Mouse (Mus musculus) hematopoietic multipotent progenitor cell, adult 10-12 weeks (in vitro differentiated cells): ENCODE results near the gene Taar6. TPM values are rescaled to one million over a fixed set of nuclear protein-coding genes. Genes with fewer than 3 reads are reported as not detected.

ENCODE experiments used
- polyA plus RNA-seq: library from polyadenylated mRNA; stranded (reverse); fragments of >175 nt; gene quantifications from 2 replicates; pipeline ENCODE4 v1.2.3, GENCODE M21; 2012; ENCODE audit warnings: low replicate concordance

Taar6 gene
- polyA plus RNA-seq = not detected in 2 replicates

DNA sequence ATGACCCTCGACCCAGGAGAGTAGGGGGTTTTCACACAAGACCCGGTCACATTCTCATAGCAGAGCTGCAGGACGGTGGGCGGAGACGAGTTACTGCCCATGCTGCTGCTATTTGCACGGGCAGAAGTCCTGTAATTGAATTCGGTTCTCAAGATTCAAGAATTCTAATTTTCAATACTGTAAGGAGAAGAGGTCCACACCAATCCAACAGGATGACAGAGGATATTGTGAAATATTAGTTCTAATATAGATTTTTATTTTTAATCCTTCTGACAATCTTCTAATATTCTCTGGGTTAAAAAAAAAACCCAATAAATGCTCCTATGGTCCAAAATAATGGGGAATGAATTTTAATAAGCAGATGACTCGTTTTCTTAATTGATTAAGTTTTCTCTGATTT is at the start of gene Taar6:
Gene Taar6, minus strand, starts transcription at position 101 of the 400 bp plus-strand sequence.

DNA sequence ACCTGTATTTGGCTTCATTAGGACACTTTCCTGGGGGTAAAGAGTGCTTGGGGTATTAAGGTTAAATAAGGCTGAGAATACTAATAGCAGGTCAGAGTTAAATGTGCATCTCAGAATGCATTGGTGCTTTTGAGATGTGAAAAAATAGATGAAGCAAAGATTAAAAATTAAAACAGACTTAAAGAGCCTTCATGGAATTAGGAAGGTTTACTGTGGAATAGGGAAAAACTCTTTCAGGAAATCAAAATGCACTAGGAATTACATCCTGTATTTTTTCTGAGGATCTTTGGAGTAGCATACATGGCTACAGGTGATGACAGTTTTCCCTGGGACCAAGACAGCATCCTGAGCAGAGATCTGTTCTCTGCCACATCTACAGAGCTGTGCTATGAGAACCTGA is 41.5 kb upstream of the Taar6 start, which contains the start of gene Taar7d:
Gene Taar7d, plus strand, starts transcription at position 301 of the 400 bp plus-strand sequence.

DNA sequence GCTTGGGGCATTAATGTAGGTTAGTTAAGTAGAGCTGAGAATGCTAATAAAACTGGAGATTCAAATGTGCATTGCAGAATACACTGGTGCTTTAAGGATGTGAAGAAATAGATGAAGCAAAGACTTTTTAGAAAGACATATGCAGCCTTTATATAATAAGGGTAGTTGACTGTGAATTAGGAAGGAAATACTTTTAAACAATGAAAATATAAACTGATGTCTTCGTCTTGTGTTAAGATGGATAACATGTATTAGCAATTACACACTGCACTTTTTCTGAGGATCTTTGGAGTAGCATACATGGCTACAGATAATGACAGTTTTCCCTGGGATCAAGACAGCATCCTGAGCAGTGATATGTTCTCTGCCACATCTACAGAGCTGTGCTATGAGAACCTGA is 14.2 kb upstream of the Taar6 start, which contains the start of gene Taar7b:
Gene Taar7b, plus strand, starts transcription at position 301 of the 400 bp plus-strand sequence.

DNA sequence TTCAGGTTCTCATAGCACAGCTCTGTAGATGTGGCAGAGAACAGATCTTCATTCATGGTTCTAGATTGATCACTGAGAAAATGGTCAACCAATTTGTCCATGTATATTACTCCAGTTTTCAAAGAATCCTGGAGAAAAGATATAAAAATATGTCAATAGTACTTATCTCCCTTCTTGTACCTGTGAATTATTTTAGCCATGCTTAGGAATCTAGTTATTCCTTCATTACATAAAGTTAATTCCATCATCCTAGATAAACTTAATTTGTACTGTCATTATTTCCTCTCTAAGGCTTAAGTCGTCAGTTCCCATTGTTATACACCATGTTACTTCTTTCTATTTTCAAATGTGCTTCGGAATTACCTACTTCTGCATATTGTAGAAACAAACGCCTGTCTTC is 7.9 kb upstream of the Taar6 start, which contains the start of gene Taar7a:
Gene Taar7a, minus strand, starts transcription at position 101 of the 400 bp plus-strand sequence.

DNA sequence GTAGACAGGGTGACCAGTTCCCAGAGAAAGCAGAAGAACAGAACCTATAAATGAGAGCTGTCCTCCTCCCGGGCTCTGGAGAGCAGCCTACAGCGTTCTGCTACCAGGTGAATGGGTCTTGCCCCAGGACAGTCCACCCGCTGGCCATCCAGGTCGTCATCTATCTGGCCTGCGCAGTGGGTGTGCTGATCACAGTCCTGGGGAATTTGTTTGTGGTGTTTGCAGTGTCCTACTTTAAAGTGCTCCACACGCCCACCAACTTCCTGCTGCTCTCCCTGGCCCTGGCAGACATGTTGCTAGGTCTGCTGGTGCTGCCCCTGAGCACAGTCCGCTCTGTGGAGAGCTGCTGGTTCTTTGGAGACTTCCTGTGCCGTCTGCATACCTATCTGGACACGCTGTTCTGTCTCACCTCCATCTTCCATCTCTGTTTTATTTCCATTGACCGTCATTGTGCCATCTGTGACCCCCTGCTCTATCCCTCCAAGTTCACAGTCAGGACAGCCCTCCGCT is 14.7 kb downstream of the Taar6 start, which contains the start of gene Taar5:
Gene Taar5, plus strand, starts transcription at position 51 of the 510 bp plus-strand sequence.

DNA sequence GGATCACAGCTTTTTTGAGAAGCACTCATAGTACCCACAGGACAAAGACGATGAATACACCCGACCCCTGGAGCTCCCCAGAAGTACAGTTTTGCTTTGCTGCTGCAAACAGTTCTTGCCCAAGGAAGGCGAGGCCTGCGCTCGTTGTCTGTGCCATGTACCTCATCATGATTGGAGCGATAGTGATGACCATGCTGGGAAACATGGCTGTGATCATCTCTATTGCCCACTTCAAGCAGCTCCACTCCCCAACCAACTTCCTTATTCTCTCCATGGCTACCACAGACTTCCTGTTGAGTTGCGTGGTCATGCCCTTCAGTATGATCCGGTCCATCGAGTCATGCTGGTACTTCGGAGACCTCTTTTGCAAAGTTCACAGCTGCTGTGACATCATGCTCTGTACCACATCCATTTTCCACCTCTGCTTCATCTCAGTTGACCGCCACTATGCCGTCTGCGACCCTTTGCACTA is 25.0 kb downstream of the Taar6 start, which contains the start of gene Taar4:
Gene Taar4, plus strand, starts transcription at position 51 of the 472 bp plus-strand sequence.

DNA sequence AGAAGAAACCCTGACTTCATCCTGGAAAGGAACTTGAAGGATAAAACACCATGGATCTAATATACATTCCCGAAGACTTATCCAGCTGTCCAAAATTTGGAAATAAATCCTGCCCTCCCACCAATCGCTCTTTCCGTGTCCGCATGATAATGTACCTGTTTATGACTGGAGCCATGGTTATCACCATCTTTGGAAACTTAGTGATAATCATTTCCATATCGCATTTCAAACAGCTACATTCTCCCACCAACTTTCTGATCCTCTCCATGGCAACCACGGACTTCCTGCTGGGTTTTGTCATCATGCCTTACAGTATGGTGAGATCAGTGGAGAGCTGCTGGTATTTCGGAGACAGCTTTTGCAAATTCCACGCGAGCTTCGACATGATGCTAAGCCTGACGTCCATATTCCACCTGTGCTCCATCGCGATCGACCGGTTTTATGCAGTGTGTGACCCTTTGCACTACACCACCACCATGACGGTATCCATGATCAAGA is 35.9 kb downstream of the Taar6 start, which contains the start of gene Taar3:
Gene Taar3, plus strand, starts transcription at position 51 of the 498 bp plus-strand sequence.

DNA sequence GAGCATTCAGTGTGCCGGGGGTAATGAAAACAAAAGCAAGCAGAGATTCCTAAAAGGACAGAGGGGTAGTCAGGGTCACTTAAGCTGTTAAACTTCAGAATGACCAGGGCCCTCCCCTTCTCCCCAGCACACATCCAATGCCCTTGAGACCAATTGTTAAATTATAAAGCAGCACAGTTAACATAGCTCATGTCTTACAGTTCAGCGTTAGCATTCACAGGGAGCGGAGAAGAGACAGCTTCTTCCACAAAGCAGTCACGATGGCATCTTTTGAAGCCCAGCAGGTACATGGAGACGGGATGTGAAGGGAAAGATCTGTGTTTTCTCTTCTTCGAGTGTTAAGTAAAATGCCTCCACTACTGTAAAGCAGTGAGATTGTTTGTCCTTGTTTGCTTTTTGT is 47.1 kb downstream of the Taar6 start, which contains the start of gene Taar2:
Gene Taar2, plus strand, starts transcription at position 261 of the 400 bp plus-strand sequence.

Other genes with a start within 250 kb of the Taar6 start
- gene Rps12, start 198.4 kb downstream of the Taar6 start, polyA plus RNA-seq = 112 and 1,195 TPM in 2 replicates
- gene Slc18b1, start 188.7 kb downstream of the Taar6 start, polyA plus RNA-seq = 0.29 and 1.0 TPM in 2 replicates
- 0.17 and 0.43 TPM in 2 replicates for gene Vnn3, start 134.2 kb downstream of the Taar6 start, polyA plus RNA-seq
- gene Vnn1, start 91.0 kb downstream of the Taar6 start, polyA plus RNA-seq = not detected in 2 replicates
- gene Taar1, start 65.3 kb downstream of the Taar6 start, polyA plus RNA-seq = not detected in 2 replicates
- gene Taar2, start 47.1 kb downstream of the Taar6 start, polyA plus RNA-seq = not detected in 2 replicates
- gene Taar3, start 36.1 kb downstream of the Taar6 start, polyA plus RNA-seq = not detected in 2 replicates
- gene Taar4, start 25.2 kb downstream of the Taar6 start, polyA plus RNA-seq = not detected in 2 replicates
- gene Taar5, start 14.9 kb downstream of the Taar6 start, polyA plus RNA-seq = not detected in 2 replicates
- gene Taar7a, start 7.8 kb upstream of the Taar6 start, polyA plus RNA-seq = not detected in 2 replicates
- gene Taar7b, start 14.3 kb upstream of the Taar6 start, polyA plus RNA-seq = not detected in 2 replicates
- gene Taar7d, start 41.6 kb upstream of the Taar6 start, polyA plus RNA-seq = not detected in 2 replicates
- not detected in 2 replicates for gene Taar7e, start 52.0 kb upstream of the Taar6 start, polyA plus RNA-seq
- not detected in 2 replicates for gene Taar7f, start 63.9 kb upstream of the Taar6 start, polyA plus RNA-seq
- gene Taar8a, start 90.9 kb upstream of the Taar6 start, polyA plus RNA-seq = not detected in 2 replicates
- not detected in 2 replicates for gene Taar8b, start 106.6 kb upstream of the Taar6 start, polyA plus RNA-seq
- gene Taar8c, start 116.3 kb upstream of the Taar6 start, polyA plus RNA-seq = not detected in 2 replicates
- gene Taar9, start 123.9 kb upstream of the Taar6 start, polyA plus RNA-seq = not detected in 2 replicates
- 149 and 409 TPM in 2 replicates for gene Stx7, start 163.7 kb upstream of the Taar6 start, polyA plus RNA-seq
- not detected in 2 replicates for gene Moxd1, start 237.9 kb upstream of the Taar6 start, polyA plus RNA-seq